Mouse (Mus musculus) ovary, postnatal 36 days (tissue): ENCODE results near the gene Pacrg.

ENCODE experiments used
- DNase-seq: peaks from one replicate; pipeline ENCODE4 v3.0.0; 2022; ENCODE audit warnings: low spot score, mixed read lengths

Gene Pacrg

DNA sequence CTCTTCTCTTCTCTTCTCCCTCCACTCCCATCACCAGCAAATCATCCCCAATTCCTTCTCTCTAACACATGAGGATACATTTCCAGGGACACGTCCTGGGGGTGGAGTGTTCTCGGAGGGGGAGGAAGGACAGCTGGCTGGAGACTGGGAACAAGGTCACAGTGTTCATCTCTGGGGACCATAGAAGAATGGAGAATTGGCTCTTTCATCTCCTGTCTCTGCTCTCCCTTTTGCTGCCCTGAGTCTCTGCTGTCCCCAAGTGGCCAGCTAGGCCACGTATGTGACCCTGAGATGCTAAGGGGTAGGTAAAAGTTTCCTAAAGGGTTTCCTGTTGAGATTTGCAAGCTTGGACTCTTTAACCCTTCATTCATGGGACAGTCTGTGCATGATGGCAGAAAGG is 347.0 kb downstream of the Pacrg start:
- DNase-seq = peak; percentile 39

- no peak for DNase-seq
Measured at GRCm38 (mm10) chr17:10490374-10491169, 349.5 kb downstream of the Pacrg start.

- no peak for DNase-seq
Measured at GRCm38 (mm10) chr17:10488873-10489272, 351.2 kb downstream of the Pacrg start.

- DNase-seq = no peak
Measured at GRCm38 (mm10) chr17:10483945-10484546, 356.1 kb downstream of the Pacrg start.

DNA sequence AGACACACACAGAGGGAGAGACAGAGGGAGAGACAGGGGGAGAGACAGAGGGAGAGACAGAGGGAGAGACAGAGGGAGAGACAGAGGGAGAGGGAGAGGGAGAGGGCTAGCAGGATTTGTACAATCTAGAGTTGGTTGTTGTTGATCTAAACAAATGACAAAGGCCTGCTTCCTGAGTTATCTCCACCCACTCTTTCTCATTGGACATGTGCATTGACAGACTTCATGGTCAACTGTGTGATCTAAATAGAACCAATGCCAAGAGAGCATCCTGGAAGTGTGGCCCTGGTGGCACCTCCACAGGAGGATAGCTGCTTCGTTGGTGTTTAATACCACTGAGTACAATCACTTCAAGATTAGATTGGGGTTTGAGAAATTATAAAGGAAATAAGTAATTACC is 359.0 kb downstream of the Pacrg start:
- DNase-seq = no peak

DNA sequence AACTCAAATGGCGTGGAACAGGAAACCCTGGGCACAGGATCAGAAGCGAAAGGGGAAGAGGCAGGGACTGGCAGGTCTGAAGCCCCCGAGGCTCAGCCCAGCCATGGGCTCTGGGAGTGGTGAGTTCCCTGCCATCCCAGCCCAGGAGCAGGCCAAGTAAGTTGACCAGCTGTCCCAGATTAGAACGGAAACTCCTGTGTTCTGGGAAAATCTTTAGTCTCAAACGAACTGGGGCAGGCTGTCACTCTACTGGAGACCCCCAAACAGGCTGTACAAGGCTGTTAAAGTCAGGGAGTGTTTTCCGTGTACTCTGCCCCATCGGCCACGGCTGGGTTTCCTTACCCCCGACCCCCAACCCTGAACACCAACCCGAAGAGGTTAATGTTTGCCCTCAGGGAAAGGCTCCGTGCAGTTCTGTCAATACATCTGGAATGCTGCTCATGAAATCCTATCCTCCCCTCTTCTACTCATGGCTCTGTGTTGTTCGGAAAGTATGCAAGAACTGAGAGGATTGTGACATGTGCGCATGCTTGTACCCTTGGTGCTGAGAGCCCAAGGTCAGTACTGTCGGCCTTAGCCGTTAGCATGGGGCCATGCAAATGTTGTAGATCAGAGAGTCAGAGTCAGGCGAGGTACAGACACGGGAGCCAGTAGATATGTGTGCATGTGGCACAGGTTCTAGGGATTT is 360.9 kb downstream of the Pacrg start:
- no peak for DNase-seq

- no peak for DNase-seq
Measured at GRCm38 (mm10) chr17:10478377-10478776, 361.7 kb downstream of the Pacrg start.

DNA sequence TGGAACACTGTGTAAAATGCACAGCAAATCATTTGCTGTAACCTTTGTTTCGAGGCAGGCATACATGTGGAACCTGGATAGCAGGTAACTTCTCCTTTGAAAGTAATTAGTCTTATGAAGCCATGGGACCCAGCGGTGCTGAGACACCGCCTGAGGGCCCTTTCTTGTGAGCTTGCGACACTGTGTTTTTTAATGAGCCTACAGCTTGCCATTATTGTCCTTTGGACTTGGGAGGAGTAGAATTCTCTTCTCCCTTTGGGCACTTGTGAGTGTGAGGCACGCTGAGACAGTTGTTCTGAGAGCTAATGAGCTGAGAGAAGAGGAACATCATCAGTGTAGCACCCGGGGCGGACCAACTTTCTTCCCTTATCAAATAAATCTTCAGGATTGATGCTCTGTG is 363.3 kb downstream of the Pacrg start:
- DNase-seq = no peak

GRCm38 (mm10) chr17:10474972-10475371 is 365.1 kb downstream of the Pacrg start:
- no peak for DNase-seq

GRCm38 (mm10) chr17:10473826-10474384 is 366.2 kb downstream of the Pacrg start:
- no peak for DNase-seq

DNA sequence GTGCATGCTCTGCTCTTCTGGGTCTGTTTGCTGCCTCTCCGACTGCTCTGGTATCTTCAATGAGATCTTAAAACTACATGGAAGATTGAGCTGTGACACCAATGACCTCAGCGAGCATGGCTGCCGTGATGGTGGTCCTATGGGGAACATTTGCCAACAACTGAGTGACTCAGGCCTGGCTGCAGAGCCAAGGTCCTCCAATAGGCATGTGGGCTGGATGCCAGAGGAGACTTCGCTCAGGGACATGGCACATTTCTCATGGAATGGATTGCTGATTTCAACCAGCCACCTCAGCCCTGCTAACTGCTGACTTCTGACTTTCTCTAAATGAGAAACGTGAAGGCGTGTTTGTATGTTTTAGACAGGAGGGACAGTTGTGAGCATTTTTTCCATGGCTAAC is 366.9 kb downstream of the Pacrg start:
- peak; percentile 45 for DNase-seq

DNA sequence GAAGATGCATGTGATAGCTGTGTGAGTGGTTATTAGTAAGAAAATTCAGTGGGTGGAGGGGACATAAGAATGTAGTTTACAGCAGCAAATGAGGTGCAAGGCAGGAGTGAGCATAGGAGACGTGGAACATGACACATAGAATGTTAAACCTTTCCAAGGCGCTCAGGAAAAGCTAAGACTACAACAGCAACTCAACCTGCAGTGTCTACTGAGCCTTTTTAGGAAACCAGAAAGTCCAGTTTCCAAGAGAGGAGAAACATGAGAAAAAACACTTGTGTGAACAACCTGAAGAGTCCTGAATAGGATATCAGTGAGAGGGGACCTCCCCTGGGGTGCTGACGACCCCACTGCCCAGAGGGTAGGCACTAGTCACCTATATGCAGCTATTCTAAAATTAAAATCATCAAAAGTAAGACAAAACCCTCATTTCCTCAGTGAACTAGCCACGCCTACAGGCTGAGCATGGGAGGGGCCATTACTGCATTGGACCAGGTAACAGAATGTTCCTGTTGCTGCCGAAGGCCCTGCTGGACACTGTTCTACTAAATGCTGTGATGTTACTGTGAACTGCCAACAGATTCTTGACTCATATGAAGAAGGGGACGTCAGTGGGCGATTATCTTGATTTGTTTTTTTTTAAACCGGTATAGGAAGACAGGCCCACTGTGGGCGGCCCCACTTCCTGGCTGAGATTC is 370.1 kb downstream of the Pacrg start:
- no peak for DNase-seq

GRCm38 (mm10) chr17:10467102-10467501 is 373.0 kb downstream of the Pacrg start:
- DNase-seq = no peak

DNA sequence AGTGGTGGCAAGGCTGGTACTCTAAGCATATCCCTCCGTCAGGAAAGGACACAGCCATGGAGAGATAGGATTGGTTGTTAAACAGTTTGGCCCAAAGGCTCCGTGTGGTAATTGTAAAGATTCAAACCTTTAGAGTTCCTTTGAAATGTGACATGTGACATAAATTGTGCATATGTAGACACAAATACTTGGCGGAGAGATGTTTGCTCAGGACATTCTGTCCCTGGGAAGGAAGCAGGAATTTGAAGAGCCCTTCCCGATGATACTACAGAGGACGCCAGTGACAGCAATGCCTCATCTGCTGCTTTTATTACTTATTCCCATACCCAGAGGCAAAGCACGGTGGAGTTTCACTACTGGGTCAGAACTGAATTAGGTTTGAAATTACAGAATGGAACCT is 374.6 kb downstream of the Pacrg start:
- DNase-seq = no peak

DNA sequence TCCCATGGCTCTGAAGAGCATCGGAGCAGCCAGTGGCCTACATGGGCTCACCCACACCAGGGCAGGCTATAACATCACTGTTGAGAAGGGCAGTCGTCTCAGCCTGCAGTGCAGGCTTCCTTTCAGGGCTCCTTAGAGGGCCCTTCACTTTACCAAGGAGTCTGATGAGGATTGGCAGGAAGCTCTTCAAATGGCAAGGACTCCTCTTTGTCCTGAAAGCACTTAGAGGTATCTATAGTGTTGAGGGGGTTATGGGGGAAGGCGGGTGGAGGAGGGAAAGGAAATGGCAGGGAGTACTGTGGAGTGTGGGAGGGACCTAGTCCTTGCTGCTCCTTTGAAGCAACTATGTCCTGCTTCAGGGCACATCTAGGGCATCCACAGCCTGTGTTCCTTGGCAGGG is 375.4 kb downstream of the Pacrg start:
- no peak for DNase-seq

GRCm38 (mm10) chr17:10463626-10464025 is 376.5 kb downstream of the Pacrg start:
- no peak for DNase-seq

DNA sequence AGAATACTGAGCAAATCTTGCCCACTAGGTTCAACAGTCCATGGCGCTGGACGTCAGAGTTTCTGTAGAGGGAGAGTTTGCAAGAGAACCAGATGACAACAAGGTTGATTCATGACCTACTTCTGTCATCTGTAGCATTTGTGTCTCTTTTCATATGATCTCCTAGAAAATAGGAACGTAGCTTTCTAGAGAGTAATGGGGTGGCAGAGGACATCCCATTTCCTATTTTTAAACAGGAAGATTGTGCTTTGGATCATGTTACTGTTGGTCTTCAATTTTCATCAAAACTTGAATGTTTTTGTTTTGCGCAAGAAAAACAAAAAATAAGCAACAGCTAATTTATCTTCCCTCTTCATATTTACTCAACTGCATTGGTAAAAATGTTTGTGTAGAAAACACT is 379.2 kb downstream of the Pacrg start:
- DNase-seq = no peak

DNA sequence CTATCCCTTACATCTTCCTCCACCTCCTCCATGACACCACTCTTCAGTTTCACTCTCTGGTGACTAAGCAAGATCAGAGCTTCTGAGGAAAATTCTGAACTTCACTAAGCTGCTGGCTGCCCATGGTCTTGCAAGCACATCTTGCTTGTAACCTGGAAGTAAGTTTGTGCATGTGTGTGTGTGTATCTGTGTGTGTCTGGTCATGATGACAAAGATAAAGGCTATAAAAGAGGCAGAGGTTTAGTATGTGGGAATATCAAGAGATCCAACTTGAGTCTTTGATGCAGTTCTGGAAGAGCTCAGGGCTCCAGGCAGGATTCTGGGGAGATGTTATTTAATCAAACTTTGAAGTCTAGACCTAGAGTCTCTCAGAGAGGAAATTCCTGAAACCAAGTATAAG is 381.4 kb downstream of the Pacrg start:
- DNase-seq = no peak

DNA sequence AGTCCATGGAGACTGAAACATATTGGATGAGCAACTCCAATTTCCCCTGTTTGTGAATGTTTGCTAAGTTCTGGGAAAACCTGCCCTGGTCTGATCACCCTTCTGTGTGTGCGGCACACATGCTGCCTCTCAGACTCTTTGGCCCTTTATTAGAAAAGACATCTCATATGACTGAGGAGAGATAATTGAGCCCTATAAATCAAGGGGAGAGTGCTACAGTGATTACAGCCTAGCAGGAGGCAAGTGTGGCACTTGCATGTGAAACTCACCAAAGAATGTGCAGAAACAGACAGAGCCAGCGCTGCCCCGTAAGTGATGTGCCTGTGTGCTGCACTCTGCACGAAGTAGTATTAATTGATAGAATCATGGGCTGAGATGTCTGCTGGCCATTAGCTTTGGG is 383.7 kb downstream of the Pacrg start:
- DNase-seq = no peak

GRCm38 (mm10) chr17:10455961-10456360 is 384.1 kb downstream of the Pacrg start:
- no peak for DNase-seq

GRCm38 (mm10) chr17:10454406-10454805 is 385.7 kb downstream of the Pacrg start:
- no peak for DNase-seq

DNA sequence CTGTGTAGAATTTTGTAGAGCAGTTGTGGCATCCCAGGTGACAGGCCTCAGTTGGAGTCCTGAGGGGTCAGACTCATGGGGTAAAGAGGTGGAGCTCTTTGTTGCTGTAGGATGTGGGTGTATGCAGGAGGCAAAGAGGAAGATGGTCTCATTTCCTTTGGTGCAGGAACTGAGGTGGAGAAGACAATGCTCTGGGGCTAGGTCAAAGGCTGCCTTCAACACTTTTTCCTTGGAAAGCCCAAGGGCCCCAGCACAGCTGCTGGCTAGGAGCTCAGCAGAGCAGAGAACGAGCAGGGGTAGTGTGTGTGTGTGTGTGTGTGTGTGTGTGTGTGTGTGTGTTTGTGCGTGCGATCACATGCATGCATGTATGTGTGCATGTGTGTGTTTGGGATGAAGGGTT is 387.3 kb downstream of the Pacrg start:
- no peak for DNase-seq
